Mouse (Mus musculus) spleen, adult 2 months (tissue): ENCODE results near the gene Adra2b. TPM values are rescaled to one million over a fixed set of nuclear protein-coding genes. Genes with fewer than 3 reads are reported as not detected.

Source experiments
- DNase-seq, 2 experiments: peaks; one replicate each; pipeline versions ENCODE4 v3.0.0 to v3.0.0-alpha.2; 2012 to 2021; ENCODE audit warnings: low spot score in 2 of 2, low read depth in 1 of 2
- H3K27ac ChIP-seq: fragments of 200-500 bp; 2 replicates; pipeline ENCODE4 v1.5.1; 2012; ENCODE audit warnings: low read length, inconsistent platforms; ENCODE audit not compliant: insufficient read depth
- H3K27me3 ChIP-seq: fragments of 200-500 bp; 2 replicates; pipeline ENCODE4 v1.6.1; 2012; ENCODE audit warnings: mild to moderate bottlenecking, moderate library complexity, low read length, inconsistent platforms; ENCODE audit not compliant: control insufficient read depth, insufficient read depth
- H3K36me3 ChIP-seq: fragments of 200-500 bp; 2 replicates; pipeline ENCODE4 v1.6.1; 2012; ENCODE audit warnings: mild to moderate bottlenecking, low read length, inconsistent platforms; ENCODE audit not compliant: control insufficient read depth, insufficient read depth
- H3K4me1 ChIP-seq: fragments of 200-500 bp; 2 replicates; pipeline ENCODE4 v1.6.1; 2011; ENCODE audit warnings: inconsistent platforms; ENCODE audit not compliant: control insufficient read depth, insufficient read depth, insufficient read length
- H3K4me3 ChIP-seq: fragments of 200-500 bp; 2 replicates; pipeline ENCODE4 v1.5.1; 2011; ENCODE audit warnings: mild to moderate bottlenecking, inconsistent platforms; ENCODE audit not compliant: insufficient read depth, insufficient read length; ENCODE audit errors: extremely low read depth
- CTCF ChIP-seq: fragments of 200-500 bp; IDR thresholded peaks from 2 replicates; pipeline ENCODE4 v1.5.1; 2011; ENCODE audit warnings: mild to moderate bottlenecking, inconsistent platforms; ENCODE audit not compliant: insufficient read depth, insufficient read length, insufficient replicate concordance; ENCODE audit errors: extremely low read depth
- POLR2A ChIP-seq: fragments of 200-500 bp; IDR thresholded peaks from 2 replicates; pipeline ENCODE4 v1.6.1; 2011; ENCODE audit warnings: low read depth, low read length, inconsistent platforms
- WGBS: fragments of 180-500 bp; shearing (Covaris S2); methylation state at CpG from one replicate; pipeline ENCODE4 v1.1.7; 2018; 5-methylcytosine and 5-hydroxymethylcytosine counted together
- polyA plus RNA-seq: library from polyadenylated mRNA; depleted of rRNA; stranded (reverse); fragments of >200 nt; gene quantifications from 2 replicates; pipeline ENCODE4 v1.2.3, GENCODE M21; 2012

Adra2b gene
- polyA plus RNA-seq, 1 experiment = 1.3 TPM

GRCm38 (mm10) chr2:127379250-127379649, 16.2 kb downstream of the Adra2b start:
- DNase-seq = no peak
- H3K4me3 ChIP-seq = no peak overlapping the region
- TF ChIP-seq CTCF (no peak), POLR2A (no peak)
- H3K4me1 ChIP-seq = no peaks in the 10 kb centered on the region
- no peaks in the 10 kb centered on the region for H3K36me3 ChIP-seq
- H3K27ac ChIP-seq = no peak overlapping the region
- no peaks in the 10 kb centered on the region for H3K27me3 ChIP-seq
- WGBS = 80% methylated on average over 3 of the region's 3 CpGs

GRCm38 (mm10) chr2:127383881-127384280, 20.9 kb downstream of the Adra2b start:
- Histone ChIP-seq H3K27ac (no peak overlapping the region), H3K36me3 (no peaks in the 10 kb centered on the region), H3K4me3 (no peak overlapping the region), H3K4me1 (no peaks in the 10 kb centered on the region), H3K27me3 (no peaks in the 10 kb centered on the region)
- TF ChIP-seq CTCF = no peak
- TF ChIP-seq POLR2A = no peak
- DNase-seq = no peak
- WGBS = 83% methylated on average over 7 of the region's 7 CpGs

- WGBS = 64% methylated on average over 2 of the region's 2 CpGs
These were observed 24.5 kb downstream of the Adra2b start for GRCm38 (mm10) chr2:127387521-127387920.

GRCm38 (mm10) chr2:127390352-127390751, 27.3 kb downstream of the Adra2b start:
- Histone ChIP-seq H3K36me3 (no peaks in the 10 kb centered on the region), H3K4me1 (no peaks in the 10 kb centered on the region), H3K27me3 (no peaks in the 10 kb centered on the region), H3K27ac (no peak overlapping the region), H3K4me3 (no peak overlapping the region)
- WGBS = 78% methylated on average over 3 of the region's 3 CpGs
- no peak for DNase-seq
- TF ChIP-seq POLR2A = no peak
- TF ChIP-seq CTCF = no peak

More at GRCm38 (mm10) chr2:127387521-127387920, 24.5 kb downstream of the Adra2b start:
- Histone ChIP-seq H3K27me3 (no peaks in the 10 kb centered on the region), H3K36me3 (no peaks in the 10 kb centered on the region), H3K4me1 (no peaks in the 10 kb centered on the region), H3K27ac (no peak overlapping the region), H3K4me3 (no peak overlapping the region)
- no peak for DNase-seq
- no peak for TF ChIP-seq CTCF
- TF ChIP-seq POLR2A = no peak

GRCm38 (mm10) chr2:127390846-127391245, 27.8 kb downstream of the Adra2b start:
- Histone ChIP-seq H3K27ac (no peak overlapping the region), H3K27me3 (no peaks in the 10 kb centered on the region), H3K4me3 (no peak overlapping the region), H3K36me3 (no peaks in the 10 kb centered on the region), H3K4me1 (no peaks in the 10 kb centered on the region)
- WGBS = 67% methylated on average over 4 of the region's 4 CpGs
- TF ChIP-seq POLR2A (no peak), CTCF (no peak)
- DNase-seq = no peak

GRCm38 (mm10) chr2:127391323-127391722, 28.3 kb downstream of the Adra2b start:
- no peaks in the 10 kb centered on the region for H3K27me3 ChIP-seq
- 48% methylated on average over 3 of the region's 3 CpGs for WGBS

GRCm38 (mm10) chr2:127394606-127395161, 31.7 kb downstream of the Adra2b start:
- WGBS = 89% methylated on average over 5 of the region's 5 CpGs
- H3K27me3 ChIP-seq = no peaks in the 10 kb centered on the region
- no peak overlapping the region for H3K27ac ChIP-seq
- no peaks in the 10 kb centered on the region for H3K4me1 ChIP-seq
- H3K36me3 ChIP-seq = no peaks in the 10 kb centered on the region
- no peak for TF ChIP-seq POLR2A
- no peak for TF ChIP-seq CTCF
- no peak overlapping the region for H3K4me3 ChIP-seq
- DNase-seq = no peak

More at GRCm38 (mm10) chr2:127391323-127391722, 28.3 kb downstream of the Adra2b start:
- DNase-seq = no peak
- Histone ChIP-seq H3K36me3 (no peaks in the 10 kb centered on the region), H3K27ac (no peak overlapping the region), H3K4me3 (no peak overlapping the region), H3K4me1 (no peaks in the 10 kb centered on the region)
- no peak for TF ChIP-seq POLR2A

- 94% methylated on average over 7 of the region's 7 CpGs for WGBS
- no peak for DNase-seq
- no peak for TF ChIP-seq CTCF
- no peak for TF ChIP-seq POLR2A
- no peaks in the 10 kb centered on the region for H3K36me3 ChIP-seq
- no peaks in the 10 kb centered on the region for H3K4me1 ChIP-seq
- H3K27ac ChIP-seq = no peak overlapping the region
- no peaks in the 10 kb centered on the region for H3K27me3 ChIP-seq
- no peak overlapping the region for H3K4me3 ChIP-seq
These were observed 35.7 kb downstream of the Adra2b start for GRCm38 (mm10) chr2:127398738-127399137.
